ENCODE assay signal across 30 mouse cellular contexts in the genomic region with DNA sequence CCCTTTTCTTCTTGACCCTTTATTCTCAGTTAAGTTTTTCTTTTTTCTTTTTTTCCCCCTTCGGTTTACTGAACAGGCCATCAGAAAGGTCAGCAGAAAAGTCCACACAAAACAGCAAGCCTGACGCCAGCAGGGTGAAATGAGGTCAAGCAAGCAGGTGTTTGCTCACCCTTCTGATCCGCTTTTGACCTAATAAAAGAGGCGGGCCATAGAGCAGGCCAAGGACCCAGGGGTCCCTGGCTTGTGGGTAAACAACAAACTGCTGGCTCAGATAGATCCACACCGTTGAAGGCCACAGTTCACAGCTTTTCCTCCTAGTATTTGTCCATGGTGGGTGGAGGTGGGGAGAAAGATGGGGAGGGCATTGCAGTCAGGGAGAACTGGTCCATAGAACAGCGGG. TPM values are rescaled to one million over a fixed set of nuclear protein-coding genes. Genes with fewer than 3 reads are reported as not detected.
DNase-seq lines count a peak whose midpoint lies in the region; ATAC-seq and TF ChIP-seq lines count a peak whose summit lies in the region.
"Had no signal": no experiment of that assay in that cellular context is flagged by ENCODE, and none has a peak within 500 bp of the region (broad histone marks: within the 10 kb centered on the region; RNA-seq: fewer than 3 reads in every experiment).

No protein-coding gene starts in this region.

- no peaks in the 10 kb centered on the region for H3K27me3 ChIP-seq in kidney, embryonic 14.5 days (ENCODE audit: control insufficient read depth, insufficient read depth, low read length)
- H3K27me3 ChIP-seq in liver, adult 2 months (ENCODE audit: control insufficient read depth, insufficient read depth, low read length): no peaks in the 10 kb centered on the region
- H3K27me3 ChIP-seq in liver, embryonic 11.5 days (replicated peaks; ENCODE audit: control insufficient read depth, insufficient read depth, low read length): no peaks in the 10 kb centered on the region
- no peaks in the 10 kb centered on the region for H3K27me3 ChIP-seq in liver, embryonic 16.5 days (ENCODE audit: control insufficient read depth, insufficient read depth, low read depth, low read length)
- H3K27me3 ChIP-seq: intestine, embryonic 15.5 days; limb, embryonic 12.5 days had no signal

- no peaks in the 10 kb centered on the region for H3K9me3 ChIP-seq in kidney, embryonic 14.5 days (ENCODE audit: control insufficient read depth, low read length)
- no peaks in the 10 kb centered on the region for H3K9me3 ChIP-seq in liver, embryonic 11.5 days (ENCODE audit: control insufficient read depth, low read length)
- no peaks in the 10 kb centered on the region for H3K9me3 ChIP-seq in liver, embryonic 16.5 days (replicated peaks; ENCODE audit: control insufficient read depth, low read length)
- H3K9me3 ChIP-seq: embryonic facial prominence, embryonic 10.5 days; heart, embryonic 12.5 days; hindbrain, embryonic 10.5 days; intestine, embryonic 15.5 days; limb, embryonic 12.5 days; midbrain, embryonic 12.5 days; neural tube, embryonic 15.5 days had no signal

- no peak for TF ChIP-seq POLR2A in liver, adult 2 months (IDR thresholded peaks at IDR 0.05; ENCODE audit: extremely low read depth, insufficient read depth, low read length)

- H3K4me2 ChIP-seq in kidney, embryonic 14.5 days (replicated peaks; ENCODE audit: low read depth, low read length): no peak overlapping the region
- H3K4me2 ChIP-seq in liver, embryonic 11.5 days: no peak overlapping the region
- H3K4me2 ChIP-seq in liver, embryonic 16.5 days (ENCODE audit: low read depth, low read length): no peak overlapping the region
- H3K4me2 ChIP-seq: heart, embryonic 12.5 days; intestine, embryonic 15.5 days; limb, embryonic 12.5 days; midbrain, embryonic 12.5 days; neural tube, embryonic 15.5 days had no signal

- H3K4me1 ChIP-seq in kidney, embryonic 14.5 days (ENCODE audit: control insufficient read depth, insufficient read depth, low read length): peaks cover 12% of the 10 kb centered on the region
- H3K4me1 ChIP-seq in liver, adult 2 months (ENCODE audit: control insufficient read depth, insufficient read depth, low read length): peaks cover 13% of the 10 kb centered on the region
- H3K4me1 ChIP-seq in liver, embryonic 11.5 days (replicated peaks; ENCODE audit: control insufficient read depth, insufficient read depth, low read length): peaks cover 8% of the 10 kb centered on the region
- peaks cover 10% of the 10 kb centered on the region for H3K4me1 ChIP-seq in liver, embryonic 16.5 days (ENCODE audit: control insufficient read depth, low read depth, low read length)

- H3K79me2 ChIP-seq in liver, adult 2 months (ENCODE audit: control insufficient read depth, insufficient read depth, low read length): no peaks in the 10 kb centered on the region

- ATAC-seq in kidney, embryonic 14.5 days (ENCODE audit: low FRiP score, low TSS enrichment): no peak
- no peak for ATAC-seq in liver, embryonic 11.5 days (replicated peaks; ENCODE audit: low FRiP score)
- peak; percentile 39; the same call in 1 of the 2 replicates for ATAC-seq in liver, embryonic 16.5 days (ENCODE audit: low read depth)
- ATAC-seq: activated CD4-positive, CD25-positive, alpha-beta regulatory T cell, adult 4 months; forebrain, embryonic 16.5 days; hindbrain, embryonic 16.5 days; intestine, embryonic 15.5 days had no signal

- H3K36me3 ChIP-seq in kidney, embryonic 14.5 days (ENCODE audit: control insufficient read depth, insufficient read depth, low read length): no peaks in the 10 kb centered on the region
- H3K36me3 ChIP-seq in liver, adult 2 months (ENCODE audit: control insufficient read depth, insufficient read depth, low read length): no peaks in the 10 kb centered on the region
- no peaks in the 10 kb centered on the region for H3K36me3 ChIP-seq in liver, embryonic 11.5 days (ENCODE audit: control insufficient read depth, insufficient read depth, low read length)
- no peaks in the 10 kb centered on the region for H3K36me3 ChIP-seq in liver, embryonic 16.5 days (ENCODE audit: control insufficient read depth, insufficient read depth)
- H3K36me3 ChIP-seq: embryonic facial prominence, embryonic 10.5 days; heart, embryonic 12.5 days; hindbrain, embryonic 10.5 days; intestine, embryonic 15.5 days; limb, embryonic 12.5 days; midbrain, embryonic 12.5 days; neural tube, embryonic 15.5 days had no signal

- 61% methylated on average over 6 of the region's 6 CpGs for WGBS in kidney, embryonic 14.5 days
- 20% methylated on average over 6 of the region's 6 CpGs for WGBS in liver, adult 2 months
- 60% methylated on average over 6 of the region's 6 CpGs for WGBS in liver, embryonic 11.5 days
- WGBS in liver, embryonic 16.5 days (ENCODE audit: insufficient replicate concordance): 58% methylated on average over 6 of the region's 6 CpGs

- peak; percentile 4 for DNase-seq in kidney, adult 11 months
- DNase-seq in liver, adult 2 months (ENCODE audit: extremely low read depth, low read depth, low spot score): peak; percentile 97
- no peak for DNase-seq in liver, embryonic 11.5 days (ENCODE audit: low spot score)
- no peak for DNase-seq in spleen, postnatal 4 days (ENCODE audit: low spot score in 2 of 2)
- DNase-seq in spleen, postnatal 36 days (ENCODE audit: low spot score in 2 of 2): no peak
- DNase-seq: cerebellum, adult 11 months; cerebellum, adult 9-11 months; gastrocnemius, postnatal 10 days; heart, postnatal 10 days; lung, adult 18-20 months; lung, postnatal 10 days; right cerebral cortex, postnatal 14 days had no signal

- no peak overlapping the region for H3K4me3 ChIP-seq in kidney, embryonic 14.5 days (ENCODE audit: low read length)
- no peak overlapping the region for H3K4me3 ChIP-seq in liver, adult 2 months (ENCODE audit: insufficient read depth, low read depth, low read length)
- no peak overlapping the region for H3K4me3 ChIP-seq in liver, embryonic 11.5 days (ENCODE audit: low read depth, low read length)
- no peak overlapping the region for H3K4me3 ChIP-seq in liver, embryonic 16.5 days (ENCODE audit: low read depth, low read length)
- H3K4me3 ChIP-seq: embryonic facial prominence, embryonic 10.5 days; heart, embryonic 12.5 days; hindbrain, embryonic 10.5 days; intestine, embryonic 15.5 days; layer of hippocampus, adult 2 months; limb, embryonic 12.5 days; midbrain, embryonic 12.5 days; neural tube, embryonic 15.5 days had no signal

- H3K27ac ChIP-seq in kidney, embryonic 14.5 days (ENCODE audit: low read depth, low read length): no peak overlapping the region
- peak overlapping the region; percentile 74 for H3K27ac ChIP-seq in liver, adult 2 months (replicated peaks; ENCODE audit: insufficient read depth, low read depth, low read length)
- H3K27ac ChIP-seq in liver, embryonic 11.5 days (ENCODE audit: low read depth, low read length): no peak overlapping the region
- no peak overlapping the region for H3K27ac ChIP-seq in liver, embryonic 16.5 days (ENCODE audit: low read length)
- H3K27ac ChIP-seq: embryonic facial prominence, embryonic 10.5 days; hindbrain, embryonic 10.5 days; intestine, embryonic 15.5 days; layer of hippocampus, adult 2 months; limb, embryonic 12.5 days; midbrain, embryonic 12.5 days; neural tube, embryonic 15.5 days had no signal

- no peak for TF ChIP-seq CTCF in liver, adult 2 months (IDR thresholded peaks at IDR 0.05; ENCODE audit: low read depth, low read length)

- no peak overlapping the region for H3K9ac ChIP-seq in kidney, embryonic 14.5 days (ENCODE audit: low read depth, low read length)
- H3K9ac ChIP-seq in liver, adult 2 months (ENCODE audit: low read depth, low read length): no peak overlapping the region
- no peak overlapping the region for H3K9ac ChIP-seq in liver, embryonic 11.5 days (ENCODE audit: low read depth, low read length)
- H3K9ac ChIP-seq in liver, embryonic 16.5 days (ENCODE audit: low read depth, low read length): no peak overlapping the region
- H3K9ac ChIP-seq: heart, embryonic 12.5 days; intestine, embryonic 15.5 days; limb, embryonic 12.5 days; midbrain, embryonic 12.5 days; neural tube, embryonic 15.5 days had no signal

RNA-seq across cellular contexts. Expression of gene Ccdc38, which starts 2.7 kb away (rescaled TPM):
- polyA plus RNA-seq in kidney, embryonic 14.5 days (2014; fragmentation: Nextera tagmentation; extraction: Ambion mirVana): 0.28 and 0.49 TPM in 2 replicates
- total RNA-seq in liver, adult 2 months (2014; rRNA removed): 0.07 and 0.28 TPM in 2 replicates
- 0.06 and 0.40 TPM in 2 replicates for polyA plus RNA-seq in liver, adult 2 months (2012; rRNA removed)
- 0.32 and 0.38 TPM in 2 replicates for polyA plus RNA-seq in liver, embryonic 11.5 days (2014; fragmentation: Nextera tagmentation; extraction: Ambion mirVana)
- 0.04 and 0.11 TPM in 2 replicates for polyA plus RNA-seq in liver, embryonic 16.5 days (2015; fragmentation: Nextera tagmentation; extraction: Ambion mirVana)
- total RNA-seq: adrenal gland, postnatal 4 days; heart, postnatal 10 days; layer of hippocampus, adult 2 months; MEL had no signal
- polyA plus RNA-seq: cortical plate, adult 2 months; urinary bladder, adult 2 months had no signal

RNA-seq across cellular contexts. Expression of gene Amdhd1, which starts 3.3 kb away (rescaled TPM):
- 0.33 and 0.76 TPM in 2 replicates for polyA plus RNA-seq in kidney, embryonic 14.5 days (2014; fragmentation: Nextera tagmentation; extraction: Ambion mirVana)
- 185 and 255 TPM in 2 replicates for total RNA-seq in liver, adult 2 months (2014; rRNA removed)
- polyA plus RNA-seq in liver, adult 2 months (2012; rRNA removed): 204 and 233 TPM in 2 replicates
- polyA plus RNA-seq in liver, embryonic 11.5 days (2014; fragmentation: Nextera tagmentation; extraction: Ambion mirVana): 6.2 and 7.4 TPM in 2 replicates
- 22.6 and 23.3 TPM in 2 replicates for polyA plus RNA-seq in liver, embryonic 16.5 days (2015; fragmentation: Nextera tagmentation; extraction: Ambion mirVana)
- total RNA-seq: granulocyte monocyte progenitor cell, adult 5-6 weeks; MEL had no signal
- polyA plus RNA-seq: midbrain, embryonic 12.5 days had no signal

RNA-seq across cellular contexts. Expression of gene Snrpf, which starts 46.3 kb away (rescaled TPM):
- 166 and 226 TPM in 2 replicates for polyA plus RNA-seq in kidney, embryonic 14.5 days (2014; fragmentation: Nextera tagmentation; extraction: Ambion mirVana)
- total RNA-seq in liver, adult 2 months (2014; rRNA removed): 13.5 and 14.5 TPM in 2 replicates
- 13.7 and 15.1 TPM in 2 replicates for polyA plus RNA-seq in liver, adult 2 months (2012; rRNA removed)
- 179 and 199 TPM in 2 replicates for polyA plus RNA-seq in liver, embryonic 11.5 days (2014; fragmentation: Nextera tagmentation; extraction: Ambion mirVana)
- 41.3 and 53.2 TPM in 2 replicates for polyA plus RNA-seq in liver, embryonic 16.5 days (2015; fragmentation: Nextera tagmentation; extraction: Ambion mirVana)

RNA-seq across cellular contexts. Expression of gene Hal, which starts 54.6 kb away (rescaled TPM):
- polyA plus RNA-seq in kidney, embryonic 14.5 days (2014; fragmentation: Nextera tagmentation; extraction: Ambion mirVana): not detected in 2 replicates
- 293 and 381 TPM in 2 replicates for total RNA-seq in liver, adult 2 months (2014; rRNA removed)
- 284 and 348 TPM in 2 replicates for polyA plus RNA-seq in liver, adult 2 months (2012; rRNA removed)
- polyA plus RNA-seq in liver, embryonic 11.5 days (2014; fragmentation: Nextera tagmentation; extraction: Ambion mirVana): 1.1 and 1.3 TPM in 2 replicates
- 9.7 and 10.0 TPM in 2 replicates for polyA plus RNA-seq in liver, embryonic 16.5 days (2015; fragmentation: Nextera tagmentation; extraction: Ambion mirVana)
- total RNA-seq: heart, postnatal 10 days had no signal
- polyA plus RNA-seq: cortical plate, adult 2 months; heart, embryonic 12.5 days; limb, embryonic 12.5 days; midbrain, embryonic 12.5 days had no signal

Comparison
In these comparisons a context has a peak if more than half of its experiments do, and no peak if none do; other contexts are left out.
1. DNase-seq: peak in kidney, adult 11 months (single experiment) and liver, adult 2 months (single experiment); none in liver, embryonic 11.5 days (single experiment), spleen, postnatal 4 days (0 of 2) and spleen, postnatal 36 days (0 of 2).